Mouse (Mus musculus): ENCODE measurements around the gene Ptprn. TPM values are rescaled to one million over a fixed set of nuclear protein-coding genes. Genes with fewer than 3 reads are reported as not detected.

Ptprn gene
- polyA plus RNA-seq, 1 experiment = 10.1 TPM

GRCm38 (mm10) chr1:75292476-75293330 lies 28.4 kb upstream of the Ptprn start:
- Histone ChIP-seq H3K36me3 (ENCODE audit: control insufficient read depth, insufficient read depth, low read length, poor library complexity, severe bottlenecking) (no peaks in the 10 kb centered on the region), H3K27ac (ENCODE audit: insufficient read depth, low read length) (no peak overlapping the region)
- no peak for TF ChIP-seq CTCF (IDR thresholded peaks at IDR 0.05; ENCODE audit: low read depth, low read length)

DNA sequence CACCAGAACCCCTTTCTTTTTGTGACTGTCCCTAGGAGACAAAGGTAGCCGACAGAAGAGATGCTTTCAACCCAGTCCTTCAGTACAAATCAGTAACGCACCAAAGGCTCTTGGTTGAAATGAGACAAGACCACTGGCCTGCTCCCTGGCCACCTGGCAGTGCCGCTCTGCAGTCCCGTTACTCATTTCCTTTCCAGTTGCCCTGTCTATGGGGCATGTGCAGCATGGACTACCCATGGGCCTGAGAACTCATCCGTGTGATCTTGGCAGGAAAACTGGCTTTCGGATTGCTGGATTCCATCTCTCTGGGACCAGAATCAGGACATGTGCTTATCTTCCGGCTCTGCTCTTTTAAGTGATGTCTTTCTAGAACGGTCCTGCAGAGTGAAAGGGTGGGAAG lies 27.0 kb upstream of the Ptprn start:
- H3K4me1 ChIP-seq (ENCODE audit: control insufficient read depth, insufficient read depth, low read length) = no peaks in the 10 kb centered on the region
- H3K36me3 ChIP-seq (ENCODE audit: control insufficient read depth, insufficient read depth, low read length, poor library complexity, severe bottlenecking) = no peaks in the 10 kb centered on the region
- H3K4me3 ChIP-seq (ENCODE audit: low read depth, low read length) = no peak overlapping the region
- H3K27me3 ChIP-seq (ENCODE audit: control insufficient read depth, insufficient read depth, low read length, poor library complexity, severe bottlenecking) = no peaks in the 10 kb centered on the region
- no peak for TF ChIP-seq CTCF (IDR thresholded peaks at IDR 0.05; ENCODE audit: low read depth, low read length)
- no peak for TF ChIP-seq EP300 (IDR thresholded peaks at IDR 0.05; ENCODE audit: insufficient read depth, low read depth, low read length)
- TF ChIP-seq POLR2A (IDR thresholded peaks at IDR 0.05; ENCODE audit: insufficient read depth, low read length) = no peak
- no peak overlapping the region for H3K27ac ChIP-seq (ENCODE audit: insufficient read depth, low read length)
- no peaks in the 10 kb centered on the region for H3K9me3 ChIP-seq (replicated peaks; ENCODE audit: control insufficient read depth, insufficient read depth, low read length, poor library complexity, severe bottlenecking)
- H3K9ac ChIP-seq (ENCODE audit: low read depth, poor library complexity, severe bottlenecking) = no peak overlapping the region

More at GRCm38 (mm10) chr1:75292476-75293330, 28.4 kb upstream of the Ptprn start:
- Histone ChIP-seq H3K9ac (ENCODE audit: low read depth, poor library complexity, severe bottlenecking) (no peak overlapping the region), H3K4me1 (ENCODE audit: control insufficient read depth, insufficient read depth, low read length) (no peaks in the 10 kb centered on the region), H3K27me3 (ENCODE audit: control insufficient read depth, insufficient read depth, low read length, poor library complexity, severe bottlenecking) (no peaks in the 10 kb centered on the region), H3K4me3 (ENCODE audit: low read depth, low read length) (no peak overlapping the region), H3K9me3 (replicated peaks; ENCODE audit: control insufficient read depth, insufficient read depth, low read length, poor library complexity, severe bottlenecking) (no peaks in the 10 kb centered on the region)

- TF ChIP-seq POLR2A (IDR thresholded peaks at IDR 0.05; ENCODE audit: insufficient read depth, low read length) = no peak
- no peak for TF ChIP-seq CTCF (IDR thresholded peaks at IDR 0.05; ENCODE audit: low read depth, low read length)
- TF ChIP-seq EP300 (IDR thresholded peaks at IDR 0.05; ENCODE audit: insufficient read depth, low read depth, low read length) = no peak
- Histone ChIP-seq H3K9ac (ENCODE audit: low read depth, poor library complexity, severe bottlenecking) (no peak overlapping the region), H3K27me3 (ENCODE audit: control insufficient read depth, insufficient read depth, low read length, poor library complexity, severe bottlenecking) (no peaks in the 10 kb centered on the region), H3K4me3 (ENCODE audit: low read depth, low read length) (no peak overlapping the region), H3K36me3 (ENCODE audit: control insufficient read depth, insufficient read depth, low read length, poor library complexity, severe bottlenecking) (no peaks in the 10 kb centered on the region), H3K27ac (ENCODE audit: insufficient read depth, low read length) (no peak overlapping the region), H3K4me1 (ENCODE audit: control insufficient read depth, insufficient read depth, low read length) (no peaks in the 10 kb centered on the region), H3K9me3 (replicated peaks; ENCODE audit: control insufficient read depth, insufficient read depth, low read length, poor library complexity, severe bottlenecking) (no peaks in the 10 kb centered on the region)
Measured at GRCm38 (mm10) chr1:75290582-75290981, 26.3 kb upstream of the Ptprn start.

- H3K36me3 ChIP-seq (ENCODE audit: control insufficient read depth, insufficient read depth, low read length, poor library complexity, severe bottlenecking) = no peaks in the 10 kb centered on the region
Measured at GRCm38 (mm10) chr1:75289888-75290431, 25.7 kb upstream of the Ptprn start.

GRCm38 (mm10) chr1:75289376-75289775 lies 25.1 kb upstream of the Ptprn start:
- no peaks in the 10 kb centered on the region for H3K36me3 ChIP-seq (ENCODE audit: control insufficient read depth, insufficient read depth, low read length, poor library complexity, severe bottlenecking)
- TF ChIP-seq POLR2A (IDR thresholded peaks at IDR 0.05; ENCODE audit: insufficient read depth, low read length) (no peak), EP300 (IDR thresholded peaks at IDR 0.05; ENCODE audit: insufficient read depth, low read depth, low read length) (no peak), CTCF (IDR thresholded peaks at IDR 0.05; ENCODE audit: low read depth, low read length) (no peak)
- H3K9ac ChIP-seq (ENCODE audit: low read depth, poor library complexity, severe bottlenecking) = no peak overlapping the region
- H3K4me3 ChIP-seq (ENCODE audit: low read depth, low read length) = no peak overlapping the region
- no peak overlapping the region for H3K27ac ChIP-seq (ENCODE audit: insufficient read depth, low read length)
- no peaks in the 10 kb centered on the region for H3K4me1 ChIP-seq (ENCODE audit: control insufficient read depth, insufficient read depth, low read length)
- H3K27me3 ChIP-seq (ENCODE audit: control insufficient read depth, insufficient read depth, low read length, poor library complexity, severe bottlenecking) = no peaks in the 10 kb centered on the region
- H3K9me3 ChIP-seq (replicated peaks; ENCODE audit: control insufficient read depth, insufficient read depth, low read length, poor library complexity, severe bottlenecking) = no peaks in the 10 kb centered on the region

More at GRCm38 (mm10) chr1:75289888-75290431, 25.7 kb upstream of the Ptprn start:
- Histone ChIP-seq H3K4me3 (ENCODE audit: low read depth, low read length) (no peak overlapping the region), H3K27ac (ENCODE audit: insufficient read depth, low read length) (no peak overlapping the region), H3K27me3 (ENCODE audit: control insufficient read depth, insufficient read depth, low read length, poor library complexity, severe bottlenecking) (no peaks in the 10 kb centered on the region), H3K9me3 (replicated peaks; ENCODE audit: control insufficient read depth, insufficient read depth, low read length, poor library complexity, severe bottlenecking) (no peaks in the 10 kb centered on the region), H3K9ac (ENCODE audit: low read depth, poor library complexity, severe bottlenecking) (no peak overlapping the region), H3K4me1 (ENCODE audit: control insufficient read depth, insufficient read depth, low read length) (no peaks in the 10 kb centered on the region)
- TF ChIP-seq EP300 (IDR thresholded peaks at IDR 0.05; ENCODE audit: insufficient read depth, low read depth, low read length) = no peak
- TF ChIP-seq CTCF (IDR thresholded peaks at IDR 0.05; ENCODE audit: low read depth, low read length) = no peak
- no peak for TF ChIP-seq POLR2A (IDR thresholded peaks at IDR 0.05; ENCODE audit: insufficient read depth, low read length)

- no peaks in the 10 kb centered on the region for H3K36me3 ChIP-seq (ENCODE audit: control insufficient read depth, insufficient read depth, low read length, poor library complexity, severe bottlenecking)
- H3K27ac ChIP-seq (ENCODE audit: insufficient read depth, low read length) = no peak overlapping the region
- no peak overlapping the region for H3K4me3 ChIP-seq (ENCODE audit: low read depth, low read length)
- no peaks in the 10 kb centered on the region for H3K27me3 ChIP-seq (ENCODE audit: control insufficient read depth, insufficient read depth, low read length, poor library complexity, severe bottlenecking)
- no peaks in the 10 kb centered on the region for H3K4me1 ChIP-seq (ENCODE audit: control insufficient read depth, insufficient read depth, low read length)
- no peak overlapping the region for H3K9ac ChIP-seq (ENCODE audit: low read depth, poor library complexity, severe bottlenecking)
- TF ChIP-seq CTCF (IDR thresholded peaks at IDR 0.05; ENCODE audit: low read depth, low read length) = no peak
- TF ChIP-seq POLR2A (IDR thresholded peaks at IDR 0.05; ENCODE audit: insufficient read depth, low read length) = no peak
- no peak for TF ChIP-seq EP300 (IDR thresholded peaks at IDR 0.05; ENCODE audit: insufficient read depth, low read depth, low read length)
- peaks cover 9% of the 10 kb centered on the region; the same call in 1 of the 2 replicates for H3K9me3 ChIP-seq (replicated peaks; ENCODE audit: control insufficient read depth, insufficient read depth, low read length, poor library complexity, severe bottlenecking)
Measured at GRCm38 (mm10) chr1:75284911-75285310, 20.6 kb upstream of the Ptprn start.

Measured in ES-Bruce4 (cell line).